Mouse (Mus musculus): ENCODE results near the gene Mmp12.

- TF ChIP-seq POLR2A (IDR thresholded peaks at IDR 0.05; ENCODE audit: insufficient read length, low read depth) (no peak), MYOG (IDR thresholded peaks at IDR 0.05; ENCODE audit: control insufficient read depth in 1 of 3, insufficient read depth in 1 of 3, insufficient read length in 2 of 3, low read depth in 2 of 3) (no peak), POLR2AphosphoS2 (IDR thresholded peaks at IDR 0.05; ENCODE audit: insufficient read length, low read depth) (no peak), MYOD1 (IDR thresholded peaks at IDR 0.05; ENCODE audit: control insufficient read depth in 1 of 3, insufficient read length in 2 of 3, low read depth in 2 of 3) (no peak), CEBPB (IDR thresholded peaks at IDR 0.05; ENCODE audit: insufficient read depth, poor library complexity, severe bottlenecking) (no peak), MAX (IDR thresholded peaks at IDR 0.05; ENCODE audit: low read depth) (no peak), USF1 (IDR thresholded peaks at IDR 0.05; ENCODE audit: low read depth) (no peak)
Observed at GRCm38 (mm10) chr9:7336740-7337483, 7.3 kb upstream of the Mmp12 start.
